Mouse (Mus musculus): ENCODE measurements around the gene Phyhd1. TPM values are rescaled to one million over a fixed set of nuclear protein-coding genes. Genes with fewer than 3 reads are reported as not detected.

Gene Phyhd1
- polyA plus RNA-seq, 1 experiment from 2014 or later = 5.7 TPM

DNA sequence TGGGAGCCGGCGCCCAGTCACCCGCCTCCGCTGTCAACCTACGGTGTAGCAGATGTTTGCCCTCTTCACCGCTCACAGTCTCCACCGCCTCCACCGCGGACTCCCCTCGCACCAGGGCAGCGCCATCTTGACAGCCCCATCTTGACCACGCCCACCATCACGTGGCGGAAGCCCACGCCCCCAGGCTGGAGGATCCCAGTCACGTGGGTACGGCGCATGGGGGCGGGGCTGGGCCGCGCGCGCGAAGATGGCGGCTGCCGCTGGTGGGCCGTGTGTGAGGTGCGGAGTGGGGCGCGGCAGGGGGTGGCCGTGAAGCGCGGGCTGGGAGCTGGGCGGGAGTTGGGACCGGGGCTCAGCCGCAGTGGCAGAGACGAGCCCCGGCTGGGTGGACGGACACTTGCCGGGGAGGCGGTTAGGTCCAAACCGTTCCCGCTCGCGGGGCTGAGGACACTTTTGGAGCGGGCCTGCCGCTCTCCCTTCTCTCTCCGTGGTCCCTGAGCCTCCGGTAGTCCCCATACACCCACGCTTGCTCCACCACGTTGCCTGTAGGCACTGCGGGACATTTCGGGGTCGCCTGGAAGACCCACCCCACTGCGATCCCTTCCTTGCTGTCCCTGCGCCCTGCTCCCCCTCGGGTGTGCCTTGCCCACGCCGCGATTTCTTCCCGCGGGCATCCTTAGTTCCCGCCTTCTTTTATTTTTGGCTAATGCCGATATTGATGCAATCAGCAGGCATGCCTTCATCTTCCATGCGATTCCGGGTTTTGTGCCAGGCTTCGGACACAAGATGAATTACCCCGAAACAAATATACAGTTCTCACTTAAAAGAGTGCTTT is 20.4 kb downstream of the Phyhd1 start, which contains the start of the genes Dolk and Nup188:
Gene Dolk (minus strand): TSS at position 143 of the 835 bp plus-strand sequence.
Gene Nup188 (plus strand): TSS at position 206 of the 835 bp plus-strand sequence.
- H3K36me3 ChIP-seq = peaks cover 27% of the 10 kb centered on the region
- peak within 1 kb of the TSS; percentile 44 for H3K27ac ChIP-seq (ENCODE audit: poor library complexity, severe bottlenecking)
- 0 out of 2 replicates have a peak, but pooled peaks cover 3% of the 10 kb centered on the region for H3K9me3 ChIP-seq (replicated peaks)
- H3K27me3 ChIP-seq (replicated peaks) = no peaks in the 10 kb centered on the region
- peak within 1 kb of the TSS; percentile 98 for H3K4me2 ChIP-seq
- H3K9ac ChIP-seq = peak within 1 kb of the TSS; percentile 87
- peaks cover 23% of the 10 kb centered on the region for H3K4me1 ChIP-seq (replicated peaks)
- WGBS = under 1% methylated on average over 61 of the region's 68 CpGs
- peak within 1 kb of the TSS; percentile 73 for H3K4me3 ChIP-seq
- peak; percentile 96 for ATAC-seq (ENCODE audit: insufficient number of reproducible peaks, low FRiP score)

- Histone ChIP-seq H3K9me3 (replicated peaks) (0 out of 2 replicates have a peak, but pooled peaks cover 3% of the 10 kb centered on the region), H3K4me1 (replicated peaks) (peaks cover 23% of the 10 kb centered on the region), H3K27ac (ENCODE audit: poor library complexity, severe bottlenecking) (peak overlapping the region; percentile 44; the same call in 1 of the 2 replicates), H3K4me3 (peak overlapping the region; percentile 73), H3K4me2 (peak overlapping the region; percentile 66), H3K9ac (peak overlapping the region; percentile 87), H3K36me3 (peaks cover 27% of the 10 kb centered on the region), H3K27me3 (replicated peaks) (no peaks in the 10 kb centered on the region)
- WGBS = under 1% methylated on average over 10 of the region's 10 CpGs
- no peak for ATAC-seq (ENCODE audit: insufficient number of reproducible peaks, low FRiP score)
Measured at GRCm38 (mm10) chr2:30287027-30287373, 21.0 kb downstream of the Phyhd1 start.

- ATAC-seq (ENCODE audit: insufficient number of reproducible peaks, low FRiP score) = no peak
- Histone ChIP-seq H3K4me3 (no peak overlapping the region), H3K9ac (no peak overlapping the region), H3K9me3 (replicated peaks) (no peaks in the 10 kb centered on the region), H3K36me3 (peaks cover 76% of the 10 kb centered on the region), H3K27ac (ENCODE audit: poor library complexity, severe bottlenecking) (no peak overlapping the region), H3K4me1 (replicated peaks) (peaks cover 7% of the 10 kb centered on the region; the same call in 1 of the 2 replicates), H3K4me2 (no peak overlapping the region), H3K27me3 (replicated peaks) (no peaks in the 10 kb centered on the region)
- 73% methylated on average over 3 of the region's 3 CpGs for WGBS
Measured at GRCm38 (mm10) chr2:30299525-30299924, 33.5 kb downstream of the Phyhd1 start.

DNA sequence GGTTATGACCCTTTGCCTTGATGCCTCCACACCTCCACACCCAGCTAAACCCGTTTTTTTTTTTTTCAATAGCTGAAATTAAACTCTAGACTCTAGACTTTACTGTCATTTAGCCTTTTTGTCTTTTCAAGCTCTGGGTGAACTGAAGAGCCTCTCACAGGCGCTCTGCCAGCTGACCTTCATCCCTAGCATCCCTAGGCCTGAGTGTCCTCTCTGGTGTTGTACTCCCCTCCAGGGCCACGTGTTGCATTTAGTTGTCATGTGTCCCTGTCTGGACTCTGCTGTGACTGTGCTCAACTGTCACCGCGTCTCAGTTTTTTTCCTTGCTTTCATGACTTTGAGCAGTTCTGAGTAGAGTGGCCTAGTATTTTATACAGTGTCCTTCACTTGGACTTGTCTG is 34.0 kb downstream of the Phyhd1 start:
- H3K27ac ChIP-seq (ENCODE audit: poor library complexity, severe bottlenecking) = no peak overlapping the region
- H3K4me2 ChIP-seq = no peak overlapping the region
- ATAC-seq (ENCODE audit: insufficient number of reproducible peaks, low FRiP score) = no peak
- H3K36me3 ChIP-seq = peaks cover 81% of the 10 kb centered on the region
- peaks cover 3% of the 10 kb centered on the region; the same call in 1 of the 2 replicates for H3K4me1 ChIP-seq (replicated peaks)
- H3K9me3 ChIP-seq (replicated peaks) = no peaks in the 10 kb centered on the region
- H3K9ac ChIP-seq = no peak overlapping the region
- H3K4me3 ChIP-seq = no peak overlapping the region
- no peaks in the 10 kb centered on the region for H3K27me3 ChIP-seq (replicated peaks)
- WGBS = 87% methylated on average over 5 of the region's 5 CpGs

DNA sequence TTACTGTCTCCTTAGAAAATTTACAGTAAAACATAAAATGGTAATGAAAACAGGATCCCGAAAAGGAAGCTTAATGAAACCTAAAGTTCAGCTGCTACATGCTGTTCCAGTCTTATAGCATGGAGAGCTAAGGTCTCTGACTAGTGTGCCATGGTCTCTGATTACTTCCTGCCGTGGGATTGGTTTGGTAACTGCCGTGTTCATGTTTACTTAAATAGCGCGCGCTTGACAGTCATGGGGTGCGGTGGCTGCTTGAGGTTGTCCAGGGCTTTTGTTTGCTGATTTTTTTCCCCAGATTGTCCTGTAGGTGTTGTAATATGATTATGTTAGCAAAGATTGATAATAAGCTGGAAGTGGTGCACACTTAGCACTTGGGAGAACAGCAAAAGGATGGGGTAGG is 40.1 kb downstream of the Phyhd1 start:
- ATAC-seq (ENCODE audit: insufficient number of reproducible peaks, low FRiP score) = no peak
- Histone ChIP-seq H3K27ac (ENCODE audit: poor library complexity, severe bottlenecking) (no peak overlapping the region), H3K4me3 (no peak overlapping the region), H3K4me2 (no peak overlapping the region), H3K36me3 (peaks cover 99% of the 10 kb centered on the region), H3K9ac (no peak overlapping the region), H3K9me3 (replicated peaks) (no peaks in the 10 kb centered on the region), H3K27me3 (replicated peaks) (no peaks in the 10 kb centered on the region), H3K4me1 (replicated peaks) (no peaks in the 10 kb centered on the region)
- 90% methylated on average over 7 of the region's 7 CpGs for WGBS

- Histone ChIP-seq H3K9ac (no peak overlapping the region), H3K9me3 (replicated peaks) (no peaks in the 10 kb centered on the region), H3K4me3 (no peak overlapping the region), H3K27ac (ENCODE audit: poor library complexity, severe bottlenecking) (no peak overlapping the region), H3K27me3 (replicated peaks) (no peaks in the 10 kb centered on the region), H3K4me2 (no peak overlapping the region), H3K36me3 (peaks cover 98% of the 10 kb centered on the region), H3K4me1 (replicated peaks) (no peaks in the 10 kb centered on the region)
- 74% methylated on average over 3 of the region's 3 CpGs for WGBS
- ATAC-seq (ENCODE audit: insufficient number of reproducible peaks, low FRiP score) = no peak
Measured at GRCm38 (mm10) chr2:30309351-30309750, 43.3 kb downstream of the Phyhd1 start.

DNA sequence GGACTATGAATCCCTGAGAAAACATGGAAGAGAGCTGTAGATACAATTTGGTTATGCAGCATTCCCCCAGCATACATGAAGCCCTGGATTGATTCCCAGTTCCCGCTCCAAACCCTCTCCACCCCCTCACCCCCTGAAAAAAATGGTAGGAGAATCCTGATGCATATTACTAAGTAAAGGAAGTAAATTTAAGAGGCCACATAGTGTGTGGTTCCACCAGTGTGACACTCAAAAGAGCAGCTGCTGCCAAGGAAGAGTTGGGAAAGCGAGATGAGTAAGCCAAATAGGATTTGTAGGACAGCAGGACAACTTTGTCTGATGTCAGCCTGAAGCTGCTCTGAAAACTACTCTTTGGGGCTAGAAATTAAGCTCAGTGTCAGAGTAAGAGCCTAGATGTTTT is 45.5 kb downstream of the Phyhd1 start:
- Histone ChIP-seq H3K4me3 (no peak overlapping the region), H3K27me3 (replicated peaks) (no peaks in the 10 kb centered on the region), H3K27ac (ENCODE audit: poor library complexity, severe bottlenecking) (no peak overlapping the region), H3K9me3 (replicated peaks) (no peaks in the 10 kb centered on the region), H3K4me2 (no peak overlapping the region), H3K36me3 (peaks cover 97% of the 10 kb centered on the region), H3K9ac (no peak overlapping the region), H3K4me1 (replicated peaks) (no peaks in the 10 kb centered on the region)
- no peak for ATAC-seq (ENCODE audit: insufficient number of reproducible peaks, low FRiP score)
- 91% methylated on average over 2 of the region's 2 CpGs for WGBS

- H3K4me1 ChIP-seq (replicated peaks) = no peaks in the 10 kb centered on the region
- H3K9me3 ChIP-seq (replicated peaks) = no peaks in the 10 kb centered on the region
- peaks cover 90% of the 10 kb centered on the region for H3K36me3 ChIP-seq
- ATAC-seq (ENCODE audit: insufficient number of reproducible peaks, low FRiP score) = no peak
- no peak overlapping the region for H3K9ac ChIP-seq
- no peak overlapping the region for H3K4me2 ChIP-seq
- H3K27me3 ChIP-seq (replicated peaks) = no peaks in the 10 kb centered on the region
- H3K4me3 ChIP-seq = no peak overlapping the region
- no peak overlapping the region for H3K27ac ChIP-seq (ENCODE audit: poor library complexity, severe bottlenecking)
- WGBS = 92% methylated on average over 4 of the region's 4 CpGs
Measured at GRCm38 (mm10) chr2:30316136-30316535, 50.1 kb downstream of the Phyhd1 start.

- no peak overlapping the region for H3K4me3 ChIP-seq
- no peak overlapping the region for H3K9ac ChIP-seq
- H3K4me2 ChIP-seq = no peak overlapping the region
- peaks cover 92% of the 10 kb centered on the region for H3K36me3 ChIP-seq
- 92% methylated on average over 5 of the region's 5 CpGs for WGBS
- no peaks in the 10 kb centered on the region for H3K27me3 ChIP-seq (replicated peaks)
- no peaks in the 10 kb centered on the region for H3K9me3 ChIP-seq (replicated peaks)
- ATAC-seq (ENCODE audit: insufficient number of reproducible peaks, low FRiP score) = no peak
- H3K27ac ChIP-seq (ENCODE audit: poor library complexity, severe bottlenecking) = no peak overlapping the region
- no peaks in the 10 kb centered on the region for H3K4me1 ChIP-seq (replicated peaks)
Measured at GRCm38 (mm10) chr2:30316955-30317354, 51.0 kb downstream of the Phyhd1 start.

DNA sequence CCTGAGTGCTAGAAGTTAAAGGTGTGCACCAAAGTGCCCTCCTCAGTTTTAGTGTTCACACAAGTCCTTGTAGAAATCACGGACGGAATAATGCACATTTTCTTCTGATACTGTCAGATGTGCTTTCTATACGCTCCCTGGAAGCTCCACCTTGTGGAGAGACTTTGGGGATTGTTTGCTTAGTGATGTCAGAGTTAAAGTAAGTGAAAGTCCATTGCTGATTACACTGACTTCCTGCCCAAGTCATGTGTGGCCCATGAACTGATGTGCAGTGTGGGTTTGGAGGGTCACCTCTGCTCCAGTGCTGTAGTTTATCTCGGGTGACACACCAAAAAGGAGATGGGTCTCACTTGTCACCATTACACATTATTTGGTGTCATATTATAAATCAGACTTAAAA is 53.3 kb downstream of the Phyhd1 start:
- no peaks in the 10 kb centered on the region for H3K9me3 ChIP-seq (replicated peaks)
- H3K9ac ChIP-seq = no peak overlapping the region
- H3K4me3 ChIP-seq = no peak overlapping the region
- H3K36me3 ChIP-seq = peaks cover 92% of the 10 kb centered on the region
- ATAC-seq (ENCODE audit: insufficient number of reproducible peaks, low FRiP score) = no peak
- 82% methylated on average over 4 of the region's 4 CpGs for WGBS
- no peak overlapping the region for H3K4me2 ChIP-seq
- H3K27ac ChIP-seq (ENCODE audit: poor library complexity, severe bottlenecking) = no peak overlapping the region
- H3K4me1 ChIP-seq (replicated peaks) = no peaks in the 10 kb centered on the region
- H3K27me3 ChIP-seq (replicated peaks) = no peaks in the 10 kb centered on the region

DNA sequence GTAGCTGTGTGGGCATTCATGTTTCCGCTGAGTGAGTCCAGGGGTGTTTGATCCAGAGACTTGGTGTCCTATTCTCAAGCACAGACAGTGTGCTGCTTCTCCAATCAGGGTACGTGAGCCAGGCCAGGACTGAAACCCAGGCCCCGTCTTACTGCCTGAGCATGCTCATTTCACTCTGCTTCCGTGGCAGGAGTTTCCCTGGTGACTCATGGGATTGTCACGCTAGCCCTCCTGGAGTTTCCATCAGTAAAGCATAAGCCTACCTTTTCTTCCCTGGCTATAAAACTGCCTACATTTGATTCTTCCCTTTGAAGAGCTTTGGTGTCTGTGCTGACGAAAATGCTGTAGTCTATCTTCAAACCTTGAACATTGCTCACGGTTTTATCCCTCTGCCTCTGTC is 57.1 kb downstream of the Phyhd1 start:
- H3K4me2 ChIP-seq = no peak overlapping the region
- WGBS = 89% methylated on average over 7 of the region's 7 CpGs
- no peak overlapping the region for H3K27ac ChIP-seq (ENCODE audit: poor library complexity, severe bottlenecking)
- no peak for ATAC-seq (ENCODE audit: insufficient number of reproducible peaks, low FRiP score)
- H3K36me3 ChIP-seq = peaks cover 91% of the 10 kb centered on the region
- no peaks in the 10 kb centered on the region for H3K9me3 ChIP-seq (replicated peaks)
- H3K4me1 ChIP-seq (replicated peaks) = no peaks in the 10 kb centered on the region
- H3K9ac ChIP-seq = no peak overlapping the region
- no peaks in the 10 kb centered on the region for H3K27me3 ChIP-seq (replicated peaks)
- no peak overlapping the region for H3K4me3 ChIP-seq
